Mouse (Mus musculus) embryonic facial prominence, embryonic 14.5 days (tissue): ENCODE measurements around the gene Cul4a. TPM values are rescaled to one million over a fixed set of nuclear protein-coding genes. Genes with fewer than 3 reads are reported as not detected.

Source experiments
- ATAC-seq: fragments of 200-750 bp; cut with Nextera tagmentation; 2 replicates; pipeline ENCODE4 v1.8.0; 2017; ENCODE audit warnings: low read depth, moderate number of reproducible peaks, moderate TSS enrichment
- DNase-seq: peaks from one replicate; pipeline ENCODE4 v3.0.0-alpha.2; 2015; ENCODE audit warnings: low spot score
- H3K27ac ChIP-seq: fragments of 300-500 bp; sonication (generic); replicated peaks from 2 replicates; pipeline ENCODE4 v1.5.1; 2014; ENCODE audit warnings: low read depth, mild to moderate bottlenecking, low read length, moderate library complexity
- H3K27me3 ChIP-seq: fragments of 300-500 bp; sonication (generic); replicated peaks from 2 replicates; pipeline ENCODE4 v1.6.1; 2014; ENCODE audit warnings: low read length; ENCODE audit not compliant: control insufficient read depth, insufficient read depth
- H3K36me3 ChIP-seq: fragments of 300-500 bp; sonication (generic); 2 replicates; pipeline ENCODE4 v1.6.1; 2014; ENCODE audit warnings: low read length, mixed read lengths; ENCODE audit not compliant: control insufficient read depth, insufficient read depth
- H3K4me1 ChIP-seq: fragments of 300-500 bp; sonication (generic); 2 replicates; pipeline ENCODE4 v1.6.1; 2014; ENCODE audit warnings: antibody characterized with exemption, low read length; ENCODE audit not compliant: control insufficient read depth, insufficient read depth
- H3K4me2 ChIP-seq: fragments of 300-500 bp; sonication (generic); 2 replicates; pipeline ENCODE4 v1.6.1; 2014; ENCODE audit warnings: low read depth, mild to moderate bottlenecking, low read length, moderate library complexity, mixed read lengths
- H3K4me3 ChIP-seq: fragments of 300-500 bp; sonication (generic); 2 replicates; pipeline ENCODE4 v1.5.1; 2014; ENCODE audit warnings: low read depth, mild to moderate bottlenecking, low read length
- H3K9ac ChIP-seq: fragments of 300-500 bp; sonication (generic); 2 replicates; pipeline ENCODE4 v1.6.1; 2014; ENCODE audit warnings: low read depth, mild to moderate bottlenecking, low read length, moderate library complexity, mixed read lengths
- H3K9me3 ChIP-seq: fragments of 300-500 bp; sonication (generic); 2 replicates; pipeline ENCODE4 v1.6.1; 2016; ENCODE audit warnings: low read length; ENCODE audit not compliant: control insufficient read depth
- WGBS: fragments of 180-500 bp; shearing (Covaris S2); extraction: QIAGEN DNeasy Blood & Tissue Kit; methylation state at CpG from one replicate; pipeline ENCODE4 v1.1.7; 2014; 5-methylcytosine and 5-hydroxymethylcytosine counted together
- polyA plus RNA-seq: library from polyadenylated mRNA; unstranded; fragments of >200 nt; fragmentation: Nextera tagmentation; extraction: Ambion mirVana; gene quantifications from 2 replicates; pipeline ENCODE4 v1.2.1, GENCODE M21; 2014

The Cul4a gene
- polyA plus RNA-seq, 1 experiment from 2014 or later: 115 TPM

DNA sequence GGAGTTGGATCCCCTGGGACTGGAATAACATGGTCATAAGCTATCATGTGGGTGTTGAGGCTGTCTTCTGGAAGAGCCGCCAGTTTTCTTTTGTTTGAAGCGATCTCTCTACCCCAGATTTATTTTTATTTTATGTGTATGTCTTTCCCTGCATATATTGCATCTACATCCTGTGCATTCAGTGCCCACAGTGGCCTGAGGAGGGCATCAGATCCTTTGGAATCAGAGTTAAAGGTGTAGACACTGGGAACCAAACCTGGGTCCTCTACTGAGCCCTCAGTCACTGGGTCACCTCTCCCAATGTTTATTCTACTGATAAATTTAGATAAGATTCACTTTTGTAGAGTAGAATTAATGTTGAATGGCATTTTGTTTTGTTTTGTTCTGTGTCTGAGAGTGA is 43.9 kb downstream of the Cul4a start:
- no peak for DNase-seq
- H3K4me1 ChIP-seq: no peaks in the 10 kb centered on the region
- H3K36me3 ChIP-seq: peaks cover 47% of the 10 kb centered on the region
- no peaks in the 10 kb centered on the region for H3K27me3 ChIP-seq
- ATAC-seq: no peak
- H3K4me2 ChIP-seq: no peak overlapping the region
- no peak overlapping the region for H3K9ac ChIP-seq
- no peak overlapping the region for H3K27ac ChIP-seq
- no peak overlapping the region for H3K4me3 ChIP-seq
- WGBS: 96% methylated on average over 2 of the region's 2 CpGs
- H3K9me3 ChIP-seq: no peaks in the 10 kb centered on the region

DNA sequence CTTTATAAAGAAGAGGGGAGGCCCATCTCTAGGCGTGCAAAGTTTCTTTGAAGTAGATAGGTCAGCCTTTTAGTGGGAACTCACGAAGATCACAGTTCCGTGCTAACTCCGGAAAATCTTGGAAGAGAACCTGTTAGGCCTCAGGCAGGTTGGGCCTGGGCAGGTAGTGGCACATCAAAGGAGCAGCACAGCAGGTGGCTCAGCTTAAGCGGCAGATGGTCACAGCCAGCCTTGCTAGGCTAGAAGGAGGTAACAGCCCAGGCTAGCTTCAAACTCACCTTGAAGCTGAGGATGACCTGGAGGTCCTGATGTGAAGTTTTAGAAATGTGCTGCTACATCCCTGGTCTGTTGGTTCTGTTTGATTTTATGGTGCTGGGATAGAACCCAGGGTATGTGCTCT is 44.4 kb downstream of the Cul4a start:
- Histone ChIP-seq H3K4me3 (no peak overlapping the region), H3K9ac (no peak overlapping the region), H3K4me2 (no peak overlapping the region), H3K27ac (no peak overlapping the region), H3K36me3 (peaks cover 41% of the 10 kb centered on the region), H3K9me3 (no peaks in the 10 kb centered on the region), H3K4me1 (no peaks in the 10 kb centered on the region), H3K27me3 (no peaks in the 10 kb centered on the region)
- WGBS: 49% methylated on average over 5 of the region's 5 CpGs
- ATAC-seq: no peak
- no peak for DNase-seq

DNA sequence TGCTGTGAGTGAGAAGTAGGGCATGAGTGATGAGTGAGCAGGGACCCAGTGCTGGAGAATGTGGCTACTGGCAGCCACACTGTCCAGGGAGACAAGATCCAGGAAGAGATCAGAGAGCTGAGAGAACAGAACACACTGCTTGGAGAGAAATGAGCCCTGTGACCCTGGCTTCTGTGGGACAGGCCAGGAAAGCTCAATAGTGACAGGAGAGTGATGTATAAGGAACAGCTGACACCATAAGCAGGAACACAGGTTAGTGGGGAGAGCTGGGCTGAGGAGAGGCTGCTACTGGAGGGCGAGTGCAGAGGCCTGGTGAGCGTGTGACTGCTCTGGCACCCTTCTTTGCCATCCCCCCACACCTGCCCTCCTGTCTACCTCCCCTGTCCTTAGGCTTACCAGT is 45.5 kb downstream of the Cul4a start:
- WGBS: 70% methylated on average over 2 of the region's 2 CpGs
- no peaks in the 10 kb centered on the region for H3K4me1 ChIP-seq
- no peaks in the 10 kb centered on the region for H3K27me3 ChIP-seq
- no peaks in the 10 kb centered on the region for H3K9me3 ChIP-seq
- no peak overlapping the region for H3K9ac ChIP-seq
- no peak for DNase-seq
- H3K4me2 ChIP-seq: no peak overlapping the region
- H3K27ac ChIP-seq: no peak overlapping the region
- H3K4me3 ChIP-seq: no peak overlapping the region
- peaks cover 30% of the 10 kb centered on the region for H3K36me3 ChIP-seq
- no peak for ATAC-seq

DNA sequence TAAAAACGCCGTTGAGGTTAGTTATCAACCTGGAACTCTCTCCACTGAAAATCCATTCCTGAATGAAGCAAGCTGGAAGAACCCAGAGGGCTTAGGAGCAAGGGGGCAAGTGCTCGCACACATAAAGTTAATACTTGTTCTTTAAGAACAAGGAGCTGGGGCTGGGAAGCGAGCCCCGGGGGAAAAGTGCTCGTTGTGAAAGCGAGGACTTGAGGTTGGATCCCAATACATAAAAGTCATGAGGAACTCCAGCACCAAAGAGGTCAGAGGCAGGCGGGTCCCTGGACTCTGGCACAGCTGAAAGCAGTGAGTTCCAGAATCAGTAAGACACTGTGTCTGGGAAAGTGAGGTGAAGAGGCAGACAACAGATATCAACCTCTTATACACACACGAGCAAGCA is 48.7 kb downstream of the Cul4a start:
- Histone ChIP-seq H3K9me3 (no peaks in the 10 kb centered on the region), H3K9ac (no peak overlapping the region), H3K27me3 (no peaks in the 10 kb centered on the region), H3K4me1 (peaks cover 5% of the 10 kb centered on the region), H3K36me3 (peaks cover 4% of the 10 kb centered on the region), H3K4me3 (no peak overlapping the region), H3K4me2 (no peak overlapping the region), H3K27ac (no peak overlapping the region)
- DNase-seq: no peak
- no peak for ATAC-seq
- 69% methylated on average over 9 of the region's 9 CpGs for WGBS

DNA sequence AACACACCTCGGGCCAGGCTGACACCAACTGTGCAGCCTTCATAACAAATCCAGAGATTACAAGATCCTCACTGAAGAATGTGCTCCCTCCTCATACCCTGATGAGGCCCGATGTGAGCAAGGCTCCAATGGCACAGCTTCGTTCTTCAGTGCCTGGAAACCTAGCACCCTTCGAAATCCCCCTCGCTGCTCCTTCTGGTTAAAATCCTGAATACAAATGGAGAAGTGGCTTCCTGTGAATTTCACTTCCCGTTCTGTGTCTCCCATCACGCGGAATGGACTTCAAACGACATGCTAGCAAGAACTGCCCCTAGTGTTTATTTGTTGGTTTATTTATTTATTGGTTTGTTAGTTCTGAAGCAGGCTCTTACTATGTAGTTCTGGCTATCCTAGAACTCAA is 49.9 kb downstream of the Cul4a start:
- DNase-seq (no peak), ATAC-seq (no peak)
- H3K9ac ChIP-seq: no peak overlapping the region
- no peaks in the 10 kb centered on the region for H3K27me3 ChIP-seq
- 77% methylated on average over 9 of the region's 9 CpGs for WGBS
- no peak overlapping the region for H3K4me2 ChIP-seq
- H3K4me3 ChIP-seq: no peak overlapping the region
- no peak overlapping the region for H3K27ac ChIP-seq
- peaks cover 11% of the 10 kb centered on the region for H3K4me1 ChIP-seq
- H3K36me3 ChIP-seq: no peaks in the 10 kb centered on the region
- no peaks in the 10 kb centered on the region for H3K9me3 ChIP-seq

DNA sequence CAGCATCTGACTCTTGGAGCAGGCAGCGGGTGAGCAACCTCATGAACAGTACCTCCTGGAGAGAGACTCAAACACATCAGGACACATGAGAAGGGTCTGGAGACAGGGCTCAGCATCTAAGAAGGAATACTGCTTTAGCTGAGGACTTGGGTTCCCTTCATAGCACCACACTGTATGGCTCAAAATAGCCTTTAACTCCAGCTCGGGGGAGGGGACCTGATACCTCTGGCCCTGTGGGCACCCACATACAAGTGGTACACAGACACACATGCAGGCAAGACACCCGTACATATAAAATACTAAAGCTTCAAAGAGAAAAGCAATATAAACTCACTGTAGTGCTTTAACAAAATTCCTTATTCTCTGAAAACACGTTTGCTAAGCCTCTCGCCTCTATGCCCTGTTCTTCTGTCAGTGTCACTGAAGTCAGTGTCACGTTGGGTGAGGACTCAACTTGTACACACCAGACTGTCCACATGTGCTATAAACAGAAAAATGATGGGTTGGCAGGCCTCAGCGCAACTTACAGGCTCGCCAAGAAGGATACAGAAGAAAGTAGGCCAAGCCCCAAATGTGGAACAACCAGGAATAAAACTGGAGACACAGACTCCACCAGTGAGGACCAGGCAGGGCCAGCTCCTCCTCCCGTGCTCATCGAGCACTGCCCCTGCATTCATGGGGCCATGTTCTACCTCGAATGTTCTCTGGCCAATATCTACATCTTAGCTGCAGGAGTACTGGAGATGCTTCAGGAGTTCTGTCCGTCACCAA is 51.1 kb downstream of the Cul4a start:
- H3K9me3 ChIP-seq: no peaks in the 10 kb centered on the region
- H3K27ac ChIP-seq: no peak overlapping the region
- no peak overlapping the region for H3K9ac ChIP-seq
- ATAC-seq (no peak), DNase-seq (no peak)
- no peak overlapping the region for H3K4me3 ChIP-seq
- H3K4me1 ChIP-seq: peaks cover 12% of the 10 kb centered on the region
- 77% methylated on average over 12 of the region's 12 CpGs for WGBS
- H3K27me3 ChIP-seq: no peaks in the 10 kb centered on the region
- no peak overlapping the region for H3K4me2 ChIP-seq
- peaks cover 3% of the 10 kb centered on the region; the same call in 1 of the 2 replicates for H3K36me3 ChIP-seq

DNA sequence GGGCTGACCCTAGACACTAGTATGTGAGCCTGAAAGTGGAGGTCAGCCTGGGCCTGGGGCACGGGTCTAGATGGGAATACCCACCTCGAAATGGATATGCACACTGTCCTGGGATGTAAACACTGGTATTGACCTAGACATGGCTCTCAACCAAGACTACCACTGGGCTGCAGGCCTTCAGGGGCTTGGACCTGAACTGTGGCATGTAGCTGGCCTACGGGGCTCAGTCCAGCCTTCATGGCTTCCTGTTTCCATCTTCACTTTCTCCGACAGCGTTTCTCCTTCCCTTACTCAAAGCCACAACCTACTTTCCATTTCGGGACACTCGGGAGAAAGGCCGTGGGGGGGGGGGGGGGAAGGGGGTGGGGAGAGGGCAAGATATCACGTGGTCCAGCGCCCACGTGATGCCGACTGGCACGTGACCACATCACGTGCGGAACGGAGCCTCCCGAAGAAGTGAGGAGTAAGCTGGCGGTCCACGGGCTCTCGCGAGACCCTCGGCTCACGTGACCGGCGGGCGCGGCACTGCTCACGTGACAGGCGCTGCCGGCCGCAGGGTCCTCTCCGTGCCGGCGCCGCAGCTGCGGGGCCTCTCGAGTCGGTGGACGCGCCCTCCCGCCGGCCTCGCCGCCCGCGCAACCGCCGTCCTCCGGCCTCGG is 53.4 kb downstream of the Cul4a start, which contains the start of gene Lamp1:
Gene Lamp1 (plus strand): TSS at position 444 of the 659 bp plus-strand sequence.
- no peaks in the 10 kb centered on the region for H3K27me3 ChIP-seq
- 7% methylated on average over 7 of the region's 50 CpGs for WGBS
- H3K4me3 ChIP-seq: peak within 1 kb of the TSS; percentile 100
- H3K9ac ChIP-seq: peak within 1 kb of the TSS; percentile 97
- H3K36me3 ChIP-seq: peaks cover 3% of the 10 kb centered on the region; the same call in 1 of the 2 replicates
- peak; percentile 100 for DNase-seq
- H3K4me2 ChIP-seq: peak within 1 kb of the TSS; percentile 87
- peak; percentile 96 for ATAC-seq
- H3K27ac ChIP-seq: peak within 1 kb of the TSS; percentile 79
- H3K9me3 ChIP-seq: no peaks in the 10 kb centered on the region
- peaks cover 12% of the 10 kb centered on the region for H3K4me1 ChIP-seq

DNA sequence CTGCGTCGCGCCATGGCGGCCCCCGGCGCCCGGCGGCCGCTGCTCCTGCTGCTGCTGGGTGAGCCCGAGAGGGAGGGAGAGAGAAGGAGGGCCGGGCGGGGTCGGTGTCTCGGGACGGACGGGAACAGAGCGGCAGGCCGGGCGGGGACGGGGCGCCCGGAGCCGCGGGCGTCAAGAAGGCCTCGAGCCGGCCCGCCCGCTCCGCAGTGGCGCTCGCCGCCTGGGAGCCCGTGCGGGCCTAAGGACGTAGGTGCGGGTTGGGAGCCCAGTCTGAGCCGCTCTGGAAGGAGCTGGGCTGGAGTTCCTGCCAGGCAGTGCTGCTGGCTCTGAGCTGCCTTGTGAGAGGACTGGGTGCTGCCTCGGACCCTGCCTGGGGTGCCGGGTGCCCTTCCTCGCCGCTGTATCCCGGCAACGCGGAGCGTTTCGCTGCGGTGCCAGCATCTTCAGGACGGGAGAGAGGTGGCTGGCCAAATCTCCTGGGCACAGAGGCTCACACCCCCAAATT is 54.0 kb downstream of the Cul4a start:
- ATAC-seq: peak; percentile 59

More for the DNA sequence above, 54.0 kb downstream of the Cul4a start:
- Histone ChIP-seq H3K36me3 (peaks cover 3% of the 10 kb centered on the region; the same call in 1 of the 2 replicates), H3K4me1 (peaks cover 12% of the 10 kb centered on the region), H3K9me3 (no peaks in the 10 kb centered on the region), H3K4me3 (peak overlapping the region; percentile 100), H3K9ac (peak overlapping the region; percentile 97), H3K27ac (peak overlapping the region; percentile 74), H3K4me2 (peak overlapping the region; percentile 87), H3K27me3 (no peaks in the 10 kb centered on the region)
- no peak for DNase-seq
- WGBS: 0% methylated on average over 6 of the region's 49 CpGs
